Comparison of ENCODE assay signal across 8 mouse cellular contexts in genomic region chr4:123898696-123899095, GRCm38 (mm10).
A peak's percentile ranks its signal among the peaks of the same experiment; 100 is the strongest.
DNase-seq lines count a peak whose midpoint lies in the region.

No protein-coding gene starts in this region.

- peak; percentile 22 for DNase-seq in kidney, adult 18-20 months
- DNase-seq in kidney, adult 11 months, result no peak
- DNase-seq in A20 (ENCODE audit: low read depth, low spot score), result peak; percentile 54
- peak; percentile 27 to 44 for DNase-seq in CD8-positive naive resting alpha-beta T cell, adult 2 months (ENCODE audit: low read depth in 2 of 2, low spot score in 2 of 2)
- peak; percentile 79 to 82 for DNase-seq in cerebellum, postnatal 10 days
- peak; percentile 73 for DNase-seq in kidney, postnatal 10 days
- peak; percentile 26 to 39 for DNase-seq in natural killer cell, adult 2 months (ENCODE audit: low spot score in 2 of 2)
- no peak for DNase-seq in c-Kit-positive CD71-positive TER-119-positive erythroid progenitor cells, embryonic 14.5 days (ENCODE audit: low spot score)

Comparison
In these comparisons a context has a peak if more than half of its experiments do, and no peak if none do; other contexts are left out.
1. DNase-seq: peak in kidney, adult 18-20 months (single experiment), A20 (single experiment), CD8-positive naive resting alpha-beta T cell, adult 2 months (2 of 2), cerebellum, postnatal 10 days (2 of 2), kidney, postnatal 10 days (single experiment) and natural killer cell, adult 2 months (2 of 2); none in kidney, adult 11 months (single experiment) and c-Kit-positive CD71-positive TER-119-positive erythroid progenitor cells, embryonic 14.5 days (single experiment).